Mouse (Mus musculus): ENCODE data around the gene AI464131.

AI464131 gene

DNA sequence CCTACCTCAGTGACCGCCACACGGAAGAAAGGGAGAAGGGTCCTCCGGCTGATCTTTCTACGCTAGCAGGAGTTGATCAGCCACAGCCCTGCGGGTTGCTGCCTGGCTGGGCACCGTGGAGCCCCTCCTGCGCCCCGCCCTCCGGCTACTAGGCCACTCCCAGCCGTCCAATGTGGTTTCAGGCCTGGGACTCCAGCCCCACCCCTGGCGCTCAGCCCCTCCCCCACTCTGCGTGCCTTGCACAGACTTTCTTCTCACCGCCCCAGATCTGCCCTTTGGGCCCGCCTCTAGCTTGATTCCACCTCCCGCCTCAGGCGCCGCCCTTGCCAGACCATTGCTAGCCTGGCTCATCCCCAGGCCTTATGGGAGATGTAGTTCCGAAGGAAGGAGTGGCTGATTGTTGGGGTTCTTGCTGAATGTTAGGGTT is at the start of gene AI464131:
Gene AI464131, minus strand, starts transcription at position 91 of the 427 bp plus-strand sequence.
- DNase-seq = peak; percentile 99

DNA sequence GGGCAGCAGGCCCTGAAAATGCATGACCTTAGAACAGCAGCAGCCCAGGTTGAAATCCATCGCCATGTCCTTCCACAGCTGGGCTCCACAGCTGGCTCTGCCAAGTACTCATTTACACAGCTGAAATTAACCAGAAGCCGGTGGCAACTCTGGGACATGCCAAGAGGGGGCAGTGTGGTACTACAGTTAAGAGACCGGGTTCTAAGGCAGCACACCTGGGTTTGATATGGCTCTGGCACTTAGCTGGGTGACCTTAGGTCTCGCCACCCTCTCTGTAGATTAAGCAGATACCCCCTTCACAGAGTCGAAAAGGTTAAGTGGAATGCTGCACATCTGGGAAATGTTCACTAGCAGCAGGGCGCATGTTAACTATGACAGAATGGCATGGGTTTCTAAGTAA is 49.7 kb upstream of the AI464131 start:
- peak; percentile 84 for DNase-seq

DNA sequence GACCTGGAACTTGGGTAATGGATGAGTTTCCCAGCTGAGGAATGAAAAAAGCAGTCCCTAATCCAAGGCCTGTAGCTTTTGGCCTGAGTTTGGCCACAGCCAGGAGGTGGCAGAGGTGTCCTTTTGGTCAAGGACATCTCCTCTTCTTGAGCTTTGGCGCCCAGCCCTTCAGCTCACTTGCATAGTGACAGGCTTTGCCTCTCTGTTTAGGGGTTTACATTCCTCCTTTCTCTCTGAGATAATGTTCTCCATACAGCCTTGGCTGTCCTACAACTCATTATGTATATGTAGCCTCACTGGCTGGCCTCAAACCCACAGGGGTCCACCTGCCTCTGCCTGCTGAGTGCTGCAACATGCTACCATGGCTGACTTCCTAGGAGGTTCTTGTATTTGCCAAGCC is 44.2 kb upstream of the AI464131 start:
- DNase-seq = no peak

DNA sequence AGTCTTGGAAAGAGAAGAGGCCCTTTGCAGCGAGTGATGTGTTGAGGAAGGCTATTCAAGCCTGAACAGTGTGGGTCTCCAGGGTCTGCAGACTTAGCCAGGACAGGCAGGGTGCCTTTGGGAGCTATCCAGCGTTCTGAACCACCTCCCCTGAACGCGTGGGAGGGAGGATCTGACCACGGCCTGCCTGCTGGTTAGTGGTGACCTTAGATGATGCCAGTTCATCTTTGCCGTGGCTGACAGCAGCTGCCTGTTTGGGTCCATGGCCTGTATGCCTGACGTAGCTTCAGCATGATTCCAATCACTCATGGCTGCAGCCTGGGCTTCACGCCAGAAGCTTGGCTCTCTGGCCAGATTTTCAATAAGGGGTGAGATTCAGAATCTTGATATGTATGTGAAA is 43.1 kb upstream of the AI464131 start:
- peak; percentile 52 for DNase-seq

DNA sequence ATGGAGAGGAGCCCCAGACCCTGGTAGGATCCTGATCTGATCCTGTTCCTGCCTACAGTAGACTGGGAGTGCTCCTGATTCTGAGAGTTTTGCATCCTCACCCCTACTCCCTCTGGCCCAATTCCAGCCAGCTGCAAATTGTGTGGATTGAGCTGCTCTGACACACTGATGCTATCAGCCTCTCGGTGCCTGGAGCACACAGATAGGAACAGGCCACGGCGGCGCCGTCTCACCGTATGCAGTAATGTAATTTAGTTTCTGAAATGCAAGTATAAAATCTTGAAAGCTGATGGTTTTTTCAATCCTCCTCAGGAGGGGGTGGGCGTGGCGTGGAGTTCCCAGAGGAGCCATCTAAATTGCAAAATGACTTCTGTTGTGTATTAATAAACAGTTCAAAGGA is 39.3 kb upstream of the AI464131 start:
- DNase-seq = no peak

DNA sequence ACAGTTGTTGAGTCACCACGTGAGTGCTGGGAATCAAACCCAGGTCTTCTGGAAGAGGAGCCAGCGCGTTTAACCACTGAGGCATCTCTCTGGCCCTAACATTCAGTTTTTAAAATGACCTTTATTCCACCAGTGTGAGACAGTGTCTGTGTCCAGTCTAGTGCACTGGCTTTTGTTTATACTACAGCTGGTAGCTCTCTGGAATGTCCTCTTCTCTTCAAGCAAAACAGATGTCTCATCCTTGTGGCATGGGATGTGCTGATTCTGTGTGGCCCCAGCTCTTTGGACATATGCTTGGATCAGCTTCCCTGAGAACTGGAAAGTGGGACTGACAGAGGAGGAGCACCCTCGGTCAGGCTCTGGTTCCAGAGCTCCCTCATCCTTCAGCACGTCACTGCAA is 32.0 kb upstream of the AI464131 start:
- no peak for DNase-seq

DNA sequence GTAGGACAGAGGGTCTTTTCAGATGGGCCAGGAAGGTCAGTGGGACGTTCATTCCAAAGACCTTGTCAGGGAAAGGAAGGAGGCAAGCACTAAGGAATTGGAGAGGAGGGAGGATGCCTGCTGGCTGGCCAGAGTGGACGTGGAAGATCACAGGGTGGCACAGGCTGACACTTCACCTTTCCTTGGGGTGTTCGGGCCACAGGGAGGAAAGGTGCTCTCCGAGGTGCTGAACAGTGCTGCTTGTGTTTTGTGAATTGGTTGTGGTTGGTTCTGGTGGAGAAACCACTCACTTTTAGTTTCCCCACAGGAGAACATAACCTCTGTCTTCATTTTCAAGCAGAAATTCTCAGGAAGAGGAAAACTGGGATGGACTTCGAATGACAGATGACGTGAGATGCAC is 29.5 kb upstream of the AI464131 start:
- peak; percentile 53 for DNase-seq

DNA sequence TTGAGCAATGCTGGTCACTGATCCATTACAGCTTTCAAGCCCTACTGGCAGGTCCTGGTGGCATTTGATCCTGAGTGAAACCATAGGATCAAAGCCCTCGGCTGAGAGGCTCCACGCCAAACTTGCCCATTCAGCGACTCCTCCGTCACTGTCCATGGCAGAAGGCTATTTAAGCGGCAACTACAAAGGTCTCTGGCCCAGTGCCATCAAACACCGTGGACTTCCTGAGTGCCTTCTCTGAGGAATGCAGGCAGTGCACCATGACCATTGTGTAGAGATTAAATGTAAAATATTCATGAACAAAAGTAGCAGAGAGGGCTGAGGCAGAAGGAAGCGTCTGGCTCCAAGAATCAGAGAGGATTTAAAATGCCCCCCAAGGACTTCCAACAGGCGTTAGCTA is 25.1 kb upstream of the AI464131 start:
- DNase-seq = peak; percentile 46

DNA sequence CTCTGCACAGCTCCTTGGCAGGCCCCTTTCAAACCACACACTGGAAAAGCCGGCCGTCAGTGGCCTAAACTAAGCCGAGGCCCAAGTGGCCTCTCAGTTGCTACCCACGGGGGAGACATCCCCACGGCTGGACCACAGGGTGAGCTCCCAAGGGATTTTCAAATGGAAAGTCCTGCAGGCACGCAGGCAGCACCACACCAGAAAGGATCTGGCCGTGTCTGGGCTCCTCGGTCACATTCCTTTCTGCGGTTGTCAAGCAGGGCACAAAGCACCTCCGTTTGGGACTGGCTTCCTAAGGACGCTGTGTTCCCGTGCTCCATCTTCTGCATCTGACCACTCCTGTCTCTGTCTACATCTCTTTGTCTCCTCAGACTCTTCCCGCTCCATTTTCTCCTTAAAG is 24.2 kb upstream of the AI464131 start:
- DNase-seq = no peak

DNA sequence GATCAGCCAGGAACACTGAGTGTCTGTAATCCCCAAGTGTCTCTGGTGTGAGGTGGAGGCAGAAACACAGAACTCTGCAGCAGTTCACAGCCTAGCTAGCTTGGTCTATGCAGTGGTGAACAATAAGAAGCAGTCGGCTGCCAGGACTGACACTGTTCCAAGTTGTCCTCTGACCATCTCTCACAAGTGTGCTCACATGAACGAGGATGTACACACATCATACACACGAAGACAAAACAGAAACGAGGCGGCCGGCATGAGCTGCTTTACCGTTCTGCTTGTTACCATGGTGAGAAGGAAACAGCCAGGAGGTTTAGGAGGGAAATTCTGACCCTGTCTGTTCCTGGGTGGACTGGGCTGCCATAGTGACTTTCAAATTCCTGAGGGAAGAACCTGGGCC is 23.7 kb upstream of the AI464131 start:
- DNase-seq = no peak

DNA sequence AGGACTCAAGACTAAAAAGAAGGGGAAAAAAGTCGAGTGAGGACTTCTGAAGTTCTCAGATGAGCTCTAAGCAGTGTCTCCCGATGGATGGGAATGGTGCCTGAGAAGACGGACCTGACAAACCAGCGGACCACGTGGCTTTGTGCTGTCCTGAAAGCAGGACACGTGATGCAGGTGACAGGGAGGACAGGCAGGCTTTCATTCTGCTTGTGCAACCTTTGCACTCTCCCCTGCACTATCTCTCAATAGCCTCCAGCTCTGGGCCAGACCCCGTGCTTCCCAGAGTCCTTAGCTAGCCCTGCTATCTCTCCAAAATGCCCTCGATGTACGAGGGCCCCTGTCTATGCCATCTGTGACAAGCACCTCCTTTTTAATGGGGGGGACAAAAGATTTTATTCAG is 22.0 kb upstream of the AI464131 start:
- DNase-seq = no peak

DNA sequence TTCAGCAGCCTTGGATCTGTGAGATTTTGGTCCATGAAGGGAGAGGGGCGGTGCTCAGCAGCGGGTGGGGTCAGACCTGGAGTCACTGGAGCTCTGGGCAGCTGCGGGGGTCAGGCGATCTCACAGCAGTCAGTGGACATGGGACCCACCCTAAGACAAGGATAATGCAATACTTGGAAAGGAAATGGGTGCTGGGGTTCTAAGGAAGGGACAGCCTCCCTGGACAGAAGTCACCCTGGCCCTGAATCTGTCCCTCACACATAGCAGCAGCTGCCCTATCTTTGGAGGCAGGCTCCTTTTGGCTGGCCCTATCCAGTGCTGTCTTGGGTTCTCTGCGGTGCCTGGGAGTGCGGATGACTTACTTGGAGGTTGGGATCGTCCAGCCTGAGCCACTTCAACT is 21.0 kb upstream of the AI464131 start:
- no peak for DNase-seq

DNA sequence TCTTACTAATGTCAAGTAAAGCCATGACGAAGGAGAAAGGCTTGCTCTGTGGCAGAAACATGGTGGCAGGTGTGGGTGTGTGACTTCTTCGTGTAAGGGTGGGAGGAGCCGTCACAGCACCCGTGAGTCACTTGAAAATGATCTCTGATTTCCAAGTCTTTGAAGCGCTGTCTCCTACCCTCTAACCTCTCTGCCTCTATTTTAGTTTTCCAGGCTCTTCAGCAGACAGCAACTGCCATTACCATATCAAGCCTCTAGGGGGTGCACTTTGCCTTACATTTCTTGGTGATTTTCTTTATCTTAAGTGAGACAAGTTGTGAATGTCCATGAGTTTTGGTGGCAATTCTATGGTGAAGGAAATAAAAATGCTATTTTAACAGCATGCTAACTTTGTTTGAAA is 19.9 kb upstream of the AI464131 start:
- DNase-seq = peak; percentile 57

DNA sequence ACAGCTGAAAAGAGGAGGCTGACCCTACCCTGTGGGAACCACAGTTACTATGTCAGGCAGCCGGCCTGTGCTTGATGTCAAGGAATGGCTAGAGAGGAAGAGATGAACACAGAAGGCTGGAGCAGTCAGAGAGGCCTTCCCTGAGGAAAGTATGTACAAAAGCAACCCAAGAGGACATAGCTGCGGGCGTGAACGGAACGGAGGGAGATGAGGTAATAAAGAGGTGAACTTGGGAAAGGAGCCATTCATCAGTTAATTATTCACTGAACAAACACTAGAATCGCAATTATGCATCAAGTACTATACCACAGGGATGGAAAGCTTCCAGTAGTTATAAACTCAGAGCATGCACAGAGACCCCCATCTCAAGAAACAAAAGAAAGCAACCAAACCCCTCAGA is 19.3 kb upstream of the AI464131 start:
- no peak for DNase-seq

DNA sequence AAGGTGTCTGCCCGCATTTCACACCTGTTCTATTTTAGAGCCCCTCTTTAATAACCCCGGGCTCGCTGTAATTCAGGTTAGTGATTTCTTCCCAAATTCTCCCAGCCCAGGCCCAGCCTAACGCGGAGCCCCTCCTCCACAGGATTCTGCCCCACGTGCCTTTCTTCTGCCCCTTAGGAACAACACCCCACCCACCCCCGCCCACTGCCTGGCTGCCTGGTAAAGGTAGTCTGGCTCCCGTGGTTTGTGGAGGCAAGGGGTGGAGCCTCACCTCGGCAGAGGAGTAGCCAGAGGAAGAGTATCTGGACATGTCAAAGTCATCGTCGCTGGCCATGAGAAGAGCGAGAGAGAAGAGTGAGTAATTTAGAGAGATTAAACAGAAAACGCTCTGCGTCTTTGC is 17.8 kb upstream of the AI464131 start:
- no peak for DNase-seq

DNA sequence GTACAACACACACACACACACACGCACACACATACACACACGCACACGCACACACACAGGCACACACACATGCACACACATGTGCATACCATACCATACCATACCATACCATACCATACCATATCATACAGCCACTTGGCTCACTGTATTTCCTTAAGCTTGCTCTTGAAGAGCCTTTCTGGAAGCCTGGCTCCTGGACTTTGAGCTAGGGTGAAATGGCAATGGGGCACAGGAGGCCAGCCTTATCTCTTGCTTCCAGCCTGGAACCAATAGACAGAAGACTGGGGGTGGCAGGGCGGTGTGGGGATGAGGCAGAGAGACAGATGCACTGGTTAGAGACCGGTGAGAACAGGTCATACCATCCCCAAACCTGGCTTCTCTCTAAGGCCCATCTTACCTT is 16.3 kb upstream of the AI464131 start:
- DNase-seq = no peak

DNA sequence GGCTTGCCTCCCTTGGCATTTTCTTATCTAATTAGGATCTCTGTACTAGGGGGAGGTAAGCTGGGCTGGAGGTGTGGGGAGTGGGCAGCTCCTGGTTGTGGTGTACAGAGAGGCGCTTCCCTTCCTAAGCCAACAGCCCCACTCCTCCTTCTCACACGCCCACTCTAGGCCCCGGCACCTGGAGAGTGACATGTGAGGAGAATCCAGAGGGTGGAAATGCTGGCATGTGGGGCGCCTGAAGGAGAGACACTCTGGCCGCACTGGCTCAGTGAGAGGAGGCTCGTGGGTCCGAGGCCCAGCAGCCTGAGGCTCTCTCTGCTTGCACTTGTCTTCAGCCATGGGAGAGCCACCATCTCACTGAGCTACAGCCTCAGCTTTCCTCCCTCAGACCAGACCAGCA is 15.5 kb upstream of the AI464131 start:
- DNase-seq = no peak

DNA sequence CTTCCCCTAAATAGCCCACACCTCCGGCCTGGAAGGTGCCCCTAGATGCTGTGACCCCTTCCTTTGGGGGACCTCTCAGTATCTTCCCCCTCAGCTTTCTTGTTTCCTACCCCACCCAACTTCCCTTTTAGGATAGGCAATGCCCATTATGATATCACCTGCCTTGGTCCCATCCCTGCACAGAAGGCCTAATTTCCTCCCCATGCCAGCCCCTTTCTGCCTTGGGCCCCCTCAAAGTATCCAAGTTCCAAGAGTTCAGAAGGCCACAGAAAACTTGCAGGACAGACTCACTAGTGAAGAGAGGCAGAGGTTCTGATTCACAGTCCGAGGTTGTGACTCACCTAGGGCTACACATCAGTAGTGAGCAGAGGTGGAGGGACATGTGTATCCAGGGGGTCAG is 14.4 kb upstream of the AI464131 start, which contains the start of gene 1110017D15Rik:
Gene 1110017D15Rik, minus strand, starts transcription at position 101 of the 400 bp plus-strand sequence.
- no peak for DNase-seq

DNA sequence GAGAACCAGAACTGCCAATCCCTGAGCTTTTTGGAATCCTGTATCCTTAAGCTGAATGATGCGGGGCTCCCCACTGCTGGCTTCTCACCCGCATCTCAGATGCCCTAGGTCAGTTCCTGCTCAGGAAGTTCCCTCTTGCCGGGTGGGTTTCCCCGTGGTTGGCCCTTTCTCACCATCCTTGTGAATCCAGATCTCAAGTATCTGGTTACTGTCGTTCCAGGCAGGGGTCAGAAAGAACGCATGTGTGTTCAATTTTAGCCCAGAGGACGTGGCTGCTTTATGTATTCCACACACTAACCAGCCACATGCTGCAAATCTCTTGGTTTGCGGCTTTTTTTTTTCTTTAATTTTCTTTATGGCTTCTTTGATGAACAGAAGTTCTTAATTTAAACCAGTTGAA is 10.8 kb upstream of the AI464131 start:
- DNase-seq = no peak

DNA sequence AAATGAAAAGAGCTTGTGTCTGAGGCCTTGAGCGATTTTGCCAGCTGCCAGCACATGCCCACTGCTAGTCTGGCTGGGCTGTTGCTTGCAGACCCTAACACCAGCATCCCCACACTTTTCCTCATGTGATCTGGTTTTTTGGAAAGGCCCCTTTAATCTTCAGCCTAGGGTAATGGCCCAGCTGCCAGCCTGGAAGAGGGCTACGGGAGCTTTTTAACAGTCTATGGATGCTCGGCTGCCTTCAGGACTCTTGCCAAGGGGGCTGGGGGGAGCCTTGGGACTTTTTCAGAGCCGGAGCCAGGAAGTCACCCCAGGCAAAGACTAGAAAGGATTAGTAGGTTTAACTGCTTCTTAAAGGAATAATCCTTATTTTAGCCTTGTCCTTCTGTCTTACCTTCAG is 10.4 kb upstream of the AI464131 start:
- DNase-seq = no peak

DNA sequence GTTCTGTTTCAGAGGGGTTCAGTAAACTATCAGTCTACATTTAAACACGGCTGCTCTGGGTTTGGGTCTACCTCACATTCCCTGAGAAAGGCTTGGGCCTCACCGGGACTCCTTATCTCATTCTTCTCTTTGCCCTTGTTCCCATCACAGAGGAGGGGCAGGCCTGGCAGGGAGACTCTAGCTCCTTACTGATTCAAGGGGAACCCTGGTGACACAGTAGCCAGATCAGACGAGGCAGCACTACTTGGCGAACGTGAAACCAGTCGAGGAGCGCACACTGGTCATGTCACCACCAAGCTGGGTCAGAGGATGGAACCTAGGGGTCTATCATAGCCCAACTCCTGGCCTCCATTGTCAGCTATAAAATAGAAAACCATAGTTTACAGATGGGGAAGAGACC is 5.1 kb upstream of the AI464131 start:
- DNase-seq = no peak

DNA sequence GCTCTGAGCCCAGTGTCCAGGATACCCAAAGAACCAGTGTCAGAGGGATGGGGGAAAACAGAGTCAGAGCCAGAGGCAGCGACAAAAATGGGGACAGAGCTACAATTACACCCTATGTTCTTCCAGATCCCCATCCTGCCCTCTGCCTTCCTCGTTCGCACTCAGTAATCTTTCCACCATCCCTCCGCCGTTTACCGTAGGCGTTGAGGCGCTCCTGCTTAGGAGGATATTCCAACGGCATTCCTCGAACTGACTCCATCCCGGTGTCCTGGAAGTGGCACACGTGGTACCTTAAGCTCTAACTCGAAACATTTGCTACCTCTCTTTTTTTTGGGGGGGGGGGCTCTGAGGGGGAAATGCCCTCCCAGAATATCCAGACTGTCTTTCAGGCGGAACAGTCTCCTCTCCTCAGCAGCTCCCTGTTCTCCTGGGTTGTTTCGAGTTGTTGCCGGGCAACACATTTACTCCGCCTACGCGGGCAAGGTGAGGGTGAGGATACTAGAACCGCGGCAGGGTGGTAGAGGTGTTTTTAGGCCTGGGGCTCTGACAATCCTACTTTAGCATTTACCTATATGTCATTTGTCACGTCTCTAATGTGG is 4.5 kb upstream of the AI464131 start:
- no peak for DNase-seq

DNA sequence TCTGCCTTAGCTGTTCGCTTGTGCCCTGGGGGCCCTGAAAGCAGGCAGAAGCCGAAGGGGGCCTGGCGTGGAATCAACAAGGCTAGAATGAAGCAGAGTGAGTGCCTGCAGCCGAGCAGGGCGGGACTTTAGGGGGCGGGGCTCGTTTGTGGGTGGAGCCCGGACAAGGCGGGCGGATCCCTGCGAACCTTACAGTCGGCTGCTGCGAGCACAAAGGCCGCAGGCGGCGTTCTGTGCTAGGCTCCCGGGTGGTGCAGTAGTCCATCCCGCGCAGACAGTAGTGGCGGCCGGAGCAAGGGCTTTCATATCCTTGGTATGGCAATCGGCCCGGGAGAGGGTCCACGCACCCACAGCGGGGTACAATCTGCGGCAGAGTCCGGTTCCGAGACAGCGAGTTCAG is 4.0 kb upstream of the AI464131 start:
- peak; percentile 89 for DNase-seq

DNA sequence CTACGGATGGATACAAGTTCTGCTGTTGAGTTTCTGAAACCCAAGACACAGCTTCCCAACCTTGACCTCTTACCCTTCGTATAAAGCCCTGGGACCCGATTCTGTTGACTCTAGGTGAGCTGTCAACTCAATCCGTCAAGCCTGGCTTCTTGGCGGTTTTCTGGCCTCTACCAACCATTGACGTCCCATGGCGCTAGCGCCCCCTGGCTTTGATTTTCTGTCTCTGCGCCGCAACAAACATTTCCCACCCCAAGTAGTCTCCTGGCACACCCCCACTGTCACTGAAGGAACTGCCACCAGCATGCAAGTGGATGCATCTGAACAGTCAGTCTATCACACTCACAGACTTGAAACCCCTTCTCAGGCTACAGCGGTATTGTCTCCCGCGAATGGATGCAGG is 3.3 kb upstream of the AI464131 start:
- DNase-seq = peak; percentile 72

DNA sequence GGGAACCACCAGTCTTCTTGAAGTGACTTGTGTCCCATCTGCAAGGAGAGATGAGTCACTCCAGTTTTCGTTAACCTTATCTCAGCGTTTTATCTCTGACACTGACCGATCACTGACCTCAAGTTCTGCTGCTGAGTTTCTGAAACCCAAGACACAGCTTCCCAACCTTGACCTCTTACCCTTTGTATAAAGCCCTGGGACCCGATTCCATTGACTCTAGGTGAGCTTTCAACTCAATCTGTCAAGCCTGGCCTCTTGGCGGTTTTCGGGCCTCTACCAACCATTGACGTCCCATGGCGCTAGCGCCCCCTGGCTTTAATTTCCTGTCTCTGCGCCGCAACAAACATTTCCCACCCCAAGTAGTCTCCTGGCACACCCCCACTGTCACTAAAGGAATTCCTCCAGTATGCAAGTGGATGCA is 2.3 kb upstream of the AI464131 start:
- peak; percentile 52 for DNase-seq

DNA sequence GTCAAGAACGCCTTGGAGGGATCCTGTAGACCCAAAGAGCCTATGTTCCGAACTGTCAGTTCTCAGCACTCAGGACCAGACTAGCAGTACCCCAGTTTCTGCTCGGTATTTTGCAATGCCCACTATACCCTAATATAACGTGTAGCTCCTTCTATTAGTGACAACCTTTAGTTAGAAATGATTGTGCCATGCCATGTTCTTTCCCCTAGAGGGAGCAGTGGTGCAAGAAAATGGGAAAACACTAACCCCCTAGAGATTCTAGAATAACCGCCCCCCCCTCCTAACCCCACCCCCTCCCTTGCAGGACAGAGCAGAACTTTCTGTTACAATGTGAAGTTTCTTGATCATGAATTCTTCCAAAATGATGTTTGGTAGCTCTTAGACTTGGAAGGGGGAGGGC is 1.4 kb upstream of the AI464131 start:
- no peak for DNase-seq

Data from lung, postnatal 14 days (tissue).